Mouse (Mus musculus) megakaryocyte, embryonic 14.5 days (primary cell): ENCODE measurements around the gene Celsr2.

Experiments used
- FLI1 ChIP-seq: IDR thresholded peaks from 2 replicates; pipeline ENCODE4 v1.6.1; 2012; ENCODE audit warnings: low read length, inconsistent platforms, mixed read lengths
- GATA1 ChIP-seq: IDR thresholded peaks from 3 replicates; pipeline ENCODE4 v1.6.1; 2012; ENCODE audit warnings: mixed read lengths, low read length, inconsistent platforms, borderline replicate concordance

- TF ChIP-seq GATA1: no peak
- TF ChIP-seq FLI1: no peak
Observed at GRCm38 (mm10) chr3:108389111-108389545, 26.2 kb downstream of the Celsr2 start.
